Mouse (Mus musculus): ENCODE measurements at regions not wholly inside any gene's neighbourhood (a gene's known extent, or its start where the extent isn't known, plus 50 kb on each side); places are given as distances from the start of the nearest gene placed in this dataset.

GRCm38 (mm10) chr3:17596365-17596764 is 351.8 kb upstream of the Cypt12 start:
- TF ChIP-seq POLR2A (IDR thresholded peaks at IDR 0.05; ENCODE audit: borderline replicate concordance, extremely low read depth, insufficient read depth, insufficient read length, poor library complexity, severe bottlenecking) (no peak), CTCF (IDR thresholded peaks at IDR 0.05; ENCODE audit: borderline replicate concordance, extremely low read depth, insufficient read depth, insufficient read length) (no peak)

Data from brain, embryonic 14.5 days (tissue).